Mouse (Mus musculus) lung, embryonic 14.5 days (tissue): ENCODE measurements at regions not wholly inside any gene's neighbourhood (a gene's known extent, or its start where the extent isn't known, plus 50 kb on each side); places are given as distances from the start of the nearest gene placed in this dataset.

Source experiments
- ATAC-seq: fragments of 200-750 bp; cut with Nextera tagmentation; 2 replicates; pipeline ENCODE4 v1.8.0; 2017; ENCODE audit warnings: mild to moderate bottlenecking, moderate TSS enrichment, moderate library complexity; ENCODE audit not compliant: insufficient read depth
- DNase-seq: peaks from one replicate; pipeline ENCODE4 v3.0.0-alpha.2; 2015
- H3K27ac ChIP-seq: fragments of 300-500 bp; sonication (generic); 2 replicates; pipeline ENCODE4 v1.5.1; 2014; ENCODE audit warnings: low read depth, mild to moderate bottlenecking, moderate library complexity
- H3K27me3 ChIP-seq: fragments of 300-500 bp; sonication (generic); 2 replicates; pipeline ENCODE4 v1.6.1; 2014; ENCODE audit warnings: low read length, control low read depth; ENCODE audit not compliant: insufficient read depth
- H3K36me3 ChIP-seq: fragments of 300-500 bp; sonication (generic); 2 replicates; pipeline ENCODE4 v1.6.1; 2014; ENCODE audit warnings: control low read depth; ENCODE audit not compliant: insufficient read depth
- H3K4me1 ChIP-seq: fragments of 300-500 bp; sonication (generic); 2 replicates; pipeline ENCODE4 v1.6.1; 2014; ENCODE audit warnings: antibody characterized with exemption, control low read depth; ENCODE audit not compliant: insufficient read depth
- H3K4me2 ChIP-seq: fragments of 300-500 bp; sonication (generic); 2 replicates; pipeline ENCODE4 v1.6.1; 2014; ENCODE audit warnings: mild to moderate bottlenecking
- H3K4me3 ChIP-seq: fragments of 300-500 bp; sonication (generic); 2 replicates; pipeline ENCODE4 v1.5.1; 2014; ENCODE audit warnings: low read depth, low read length
- H3K9ac ChIP-seq: fragments of 300-500 bp; sonication (generic); 2 replicates; pipeline ENCODE4 v1.6.1; 2014
- H3K9me3 ChIP-seq: fragments of 300-500 bp; sonication (generic); 2 replicates; pipeline ENCODE4 v1.6.1; 2016; ENCODE audit warnings: low read depth, low read length, control low read depth
- CTCF ChIP-seq: IDR thresholded peaks from 2 replicates; pipeline ENCODE4 v1.5.1; 2016; ENCODE audit warnings: antibody characterized with exemption, low read depth
- WGBS: fragments of 180-500 bp; shearing (Covaris S2); extraction: QIAGEN DNeasy Blood & Tissue Kit; methylation state at CpG from one replicate; pipeline ENCODE4 v1.1.7; 2014; 5-methylcytosine and 5-hydroxymethylcytosine counted together

DNA sequence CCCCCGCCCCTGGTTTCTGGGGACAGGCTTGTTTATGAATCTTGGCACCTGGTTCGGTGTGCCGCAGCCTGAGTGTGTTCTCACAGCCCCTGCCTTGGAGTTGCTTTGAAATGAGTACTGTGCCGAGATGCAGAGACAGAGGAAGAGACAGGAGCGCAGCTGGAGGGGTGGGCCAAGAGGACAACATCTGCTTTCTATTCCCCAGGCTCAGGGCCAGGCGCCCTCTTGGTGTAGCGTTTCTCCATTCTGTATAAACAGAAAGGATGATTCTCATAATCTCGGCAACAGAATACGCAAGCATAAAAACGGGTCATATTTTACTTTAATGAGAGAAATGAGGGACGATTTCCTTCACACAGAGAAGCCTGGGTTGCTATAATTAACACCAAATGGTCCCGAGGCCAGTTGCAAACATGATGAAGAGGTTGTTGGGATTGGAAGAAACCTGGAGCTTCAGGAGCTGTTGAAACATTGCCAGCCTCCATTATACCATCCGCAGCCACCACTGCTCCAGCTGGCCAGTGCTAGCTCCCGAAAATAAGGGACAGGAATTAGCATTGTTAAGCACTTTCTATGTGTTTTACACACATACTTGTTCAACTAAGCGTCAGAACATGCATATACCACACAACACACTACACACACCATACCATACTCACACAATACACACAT is 236.4 kb downstream of the Gm12728 start:
- Histone ChIP-seq H3K4me3 (no peak overlapping the region), H3K27ac (no peak overlapping the region), H3K9me3 (no peaks in the 10 kb centered on the region), H3K36me3 (no peaks in the 10 kb centered on the region), H3K27me3 (no peaks in the 10 kb centered on the region), H3K4me2 (peak overlapping the region; percentile 36), H3K9ac (no peak overlapping the region), H3K4me1 (0 out of 2 replicates have a peak, but pooled peaks cover 4% of the 10 kb centered on the region)
- ATAC-seq (peak; percentile 52), DNase-seq (peak; percentile 71)
- 41% methylated on average over 15 of the region's 15 CpGs for WGBS
- TF ChIP-seq CTCF, result no peak

DNA sequence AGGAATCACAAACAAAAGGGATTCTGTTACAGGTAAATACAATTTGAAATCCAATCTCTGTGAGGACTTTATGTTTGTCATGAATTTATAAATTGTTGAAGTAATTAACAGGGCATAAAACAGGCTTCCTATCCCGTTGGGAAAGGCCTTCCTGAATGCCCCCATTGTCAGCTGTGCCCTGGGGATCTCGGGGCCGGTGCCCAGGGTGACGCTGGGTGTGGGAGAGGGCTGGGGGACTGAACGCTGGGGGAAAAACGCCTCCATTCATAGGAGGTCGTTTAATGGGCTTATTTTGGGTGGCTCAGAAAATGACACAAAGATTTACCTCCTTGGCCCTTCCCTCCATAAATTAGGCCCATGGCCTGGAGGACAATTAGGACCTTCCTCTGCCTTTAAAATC is 250.7 kb downstream of the Gm12728 start:
- no peak for DNase-seq
- Histone ChIP-seq H3K36me3 (no peaks in the 10 kb centered on the region), H3K9ac (no peak overlapping the region), H3K27me3 (no peaks in the 10 kb centered on the region), H3K4me3 (no peak overlapping the region), H3K27ac (no peak overlapping the region), H3K9me3 (no peaks in the 10 kb centered on the region), H3K4me1 (no peaks in the 10 kb centered on the region), H3K4me2 (no peak overlapping the region)
- TF ChIP-seq CTCF, result no peak
- 70% methylated on average over 7 of the region's 7 CpGs for WGBS
- ATAC-seq, result no peak

DNA sequence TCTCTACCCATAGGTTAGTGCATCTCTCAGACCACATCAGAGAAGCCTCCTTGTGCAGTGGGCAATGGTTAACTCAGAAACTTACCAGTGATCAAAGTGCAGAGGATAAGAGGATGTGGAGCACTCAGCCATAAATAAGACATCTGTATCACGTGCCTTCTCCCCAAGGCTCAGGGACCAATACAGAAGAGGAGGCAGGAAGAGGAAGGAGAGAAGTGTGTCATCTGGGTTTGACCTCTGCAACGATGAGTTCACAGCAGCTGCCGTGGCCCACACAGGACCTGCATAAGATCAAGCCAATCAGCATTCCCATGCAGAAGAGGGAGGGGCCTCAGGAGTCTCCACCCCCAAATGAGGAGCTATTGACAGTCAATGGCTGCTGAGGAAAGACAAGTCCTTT is 252.8 kb downstream of the Gm12728 start:
- ATAC-seq, result no peak

DNA sequence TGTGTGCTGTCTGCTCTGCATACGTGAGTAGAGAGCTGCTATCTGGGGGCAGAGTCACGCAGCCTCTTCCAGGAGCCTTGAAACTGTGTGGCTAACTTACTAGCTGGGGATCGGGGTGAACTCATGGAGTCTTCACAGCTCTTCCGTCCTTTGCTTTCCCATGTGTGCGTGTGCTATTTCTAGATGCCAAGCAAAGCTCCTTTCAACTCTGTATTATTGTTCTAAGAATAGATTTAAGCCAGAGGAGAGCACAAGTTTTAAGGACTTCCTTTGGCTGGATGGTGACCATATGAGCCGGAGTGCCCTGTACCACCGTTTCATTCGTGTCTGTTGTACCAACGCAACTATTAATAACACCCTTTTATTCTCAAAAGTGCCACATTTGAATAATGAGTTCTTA is 254.0 kb downstream of the Gm12728 start:
- ATAC-seq (no peak), DNase-seq (no peak)
- Histone ChIP-seq H3K4me3 (no peak overlapping the region), H3K36me3 (no peaks in the 10 kb centered on the region), H3K9ac (no peak overlapping the region), H3K9me3 (no peaks in the 10 kb centered on the region), H3K4me2 (no peak overlapping the region), H3K4me1 (no peaks in the 10 kb centered on the region), H3K27me3 (no peaks in the 10 kb centered on the region), H3K27ac (no peak overlapping the region)
- WGBS, result 84% methylated on average over 9 of the region's 9 CpGs
- TF ChIP-seq CTCF, result no peak

More for the DNA sequence above, 252.8 kb downstream of the Gm12728 start:
- Histone ChIP-seq H3K27me3 (no peaks in the 10 kb centered on the region), H3K9ac (no peak overlapping the region), H3K4me2 (no peak overlapping the region), H3K27ac (no peak overlapping the region), H3K4me3 (no peak overlapping the region), H3K36me3 (no peaks in the 10 kb centered on the region), H3K9me3 (no peaks in the 10 kb centered on the region), H3K4me1 (no peaks in the 10 kb centered on the region)
- no peak for TF ChIP-seq CTCF
- WGBS, result 41% methylated on average over 3 of the region's 3 CpGs
- DNase-seq, result no peak

DNA sequence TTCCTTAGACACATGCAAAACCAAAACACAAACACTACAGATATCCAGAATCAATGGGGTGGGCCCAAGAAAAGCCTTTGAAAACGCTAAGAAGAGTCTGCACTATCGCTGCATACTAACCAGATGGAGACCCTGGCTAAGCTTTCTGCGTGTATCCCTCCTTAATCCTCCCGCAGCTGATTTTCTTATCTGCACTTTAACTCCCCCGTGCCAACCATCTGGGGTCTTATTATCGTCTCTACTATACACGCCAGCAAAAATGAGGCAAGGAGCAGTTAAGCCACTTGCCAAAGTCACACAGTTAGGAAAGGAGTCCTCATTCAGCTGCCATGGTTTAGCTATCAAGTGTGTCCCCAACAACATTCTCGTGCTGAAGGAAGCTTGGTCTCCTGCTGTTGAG is 258.4 kb downstream of the Gm12728 start:
- Histone ChIP-seq H3K9ac (no peak overlapping the region), H3K4me1 (no peaks in the 10 kb centered on the region), H3K27me3 (no peaks in the 10 kb centered on the region), H3K4me3 (no peak overlapping the region), H3K36me3 (no peaks in the 10 kb centered on the region), H3K9me3 (no peaks in the 10 kb centered on the region), H3K27ac (no peak overlapping the region), H3K4me2 (no peak overlapping the region)
- WGBS, result 59% methylated on average over 8 of the region's 8 CpGs
- no peak for ATAC-seq
- no peak for DNase-seq
- no peak for TF ChIP-seq CTCF

DNA sequence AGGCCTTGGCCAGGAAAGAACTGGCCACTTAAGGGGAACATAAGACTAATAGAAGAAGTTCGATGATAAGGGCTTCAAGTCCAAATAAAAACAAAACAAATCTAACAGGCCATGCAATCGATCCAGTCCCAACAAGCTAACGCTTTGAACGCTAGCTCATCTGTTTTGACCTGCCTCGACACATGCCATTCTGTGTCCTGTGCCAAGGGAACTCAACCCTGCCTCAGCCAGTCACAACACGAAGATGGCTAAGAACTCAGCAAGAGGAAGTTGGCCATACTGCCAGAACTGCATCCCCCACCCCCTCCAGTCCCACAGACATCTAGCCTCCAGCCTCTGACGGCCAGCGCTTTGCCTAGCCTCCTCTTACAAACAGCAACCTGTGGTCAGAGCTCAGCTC is 259.1 kb downstream of the Gm12728 start:
- no peak for DNase-seq
- Histone ChIP-seq H3K4me3 (no peak overlapping the region), H3K4me2 (no peak overlapping the region), H3K27ac (no peak overlapping the region), H3K27me3 (no peaks in the 10 kb centered on the region), H3K9ac (no peak overlapping the region), H3K36me3 (no peaks in the 10 kb centered on the region), H3K4me1 (no peaks in the 10 kb centered on the region), H3K9me3 (no peaks in the 10 kb centered on the region)
- 81% methylated on average over 8 of the region's 8 CpGs for WGBS
- no peak for ATAC-seq
- no peak for TF ChIP-seq CTCF

DNA sequence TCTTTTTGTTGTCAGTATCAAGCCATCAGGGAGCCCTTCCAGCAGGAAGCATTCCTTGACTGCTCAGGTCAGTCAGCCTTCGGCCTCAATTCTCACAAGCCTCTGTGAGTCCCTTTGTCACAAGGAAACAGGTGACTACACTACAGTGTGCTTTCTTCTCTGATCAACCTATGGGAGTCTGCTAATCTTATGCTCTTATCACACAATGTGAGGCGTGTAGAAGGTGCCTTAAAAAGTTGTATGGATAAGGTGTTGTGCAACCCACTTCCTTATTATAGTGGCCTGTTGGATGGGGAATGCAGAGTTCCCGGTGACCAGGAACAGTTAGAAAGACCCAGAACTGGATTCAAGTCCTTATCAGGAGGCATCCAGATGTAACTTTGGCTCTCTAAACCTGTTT is 260.2 kb downstream of the Gm12728 start:
- Histone ChIP-seq H3K9ac (no peak overlapping the region), H3K4me2 (no peak overlapping the region), H3K27ac (no peak overlapping the region), H3K4me1 (no peaks in the 10 kb centered on the region), H3K9me3 (no peaks in the 10 kb centered on the region), H3K4me3 (no peak overlapping the region), H3K36me3 (no peaks in the 10 kb centered on the region), H3K27me3 (no peaks in the 10 kb centered on the region)
- DNase-seq, result no peak
- no peak for ATAC-seq
- TF ChIP-seq CTCF, result no peak
- 74% methylated on average over 3 of the region's 3 CpGs for WGBS
